Mouse (Mus musculus) G1E-ER4 (cell line): ENCODE data around the gene Ctdspl. TPM values are rescaled to one million over a fixed set of nuclear protein-coding genes. Genes with fewer than 3 reads are reported as not detected.

Experiments
- GATA1 ChIP-seq: IDR thresholded peaks from one replicate; pipeline ENCODE4 v1.8.0; 2012; ENCODE audit warnings: low read length, inconsistent platforms
- polyA plus RNA-seq: library from polyadenylated mRNA; stranded (reverse); fragments of >175 nt; gene quantifications from 2 replicates; pipeline ENCODE4 v1.2.3, GENCODE M21; 2012

The Ctdspl gene
- polyA plus RNA-seq, 1 experiment: 0.01 TPM

DNA sequence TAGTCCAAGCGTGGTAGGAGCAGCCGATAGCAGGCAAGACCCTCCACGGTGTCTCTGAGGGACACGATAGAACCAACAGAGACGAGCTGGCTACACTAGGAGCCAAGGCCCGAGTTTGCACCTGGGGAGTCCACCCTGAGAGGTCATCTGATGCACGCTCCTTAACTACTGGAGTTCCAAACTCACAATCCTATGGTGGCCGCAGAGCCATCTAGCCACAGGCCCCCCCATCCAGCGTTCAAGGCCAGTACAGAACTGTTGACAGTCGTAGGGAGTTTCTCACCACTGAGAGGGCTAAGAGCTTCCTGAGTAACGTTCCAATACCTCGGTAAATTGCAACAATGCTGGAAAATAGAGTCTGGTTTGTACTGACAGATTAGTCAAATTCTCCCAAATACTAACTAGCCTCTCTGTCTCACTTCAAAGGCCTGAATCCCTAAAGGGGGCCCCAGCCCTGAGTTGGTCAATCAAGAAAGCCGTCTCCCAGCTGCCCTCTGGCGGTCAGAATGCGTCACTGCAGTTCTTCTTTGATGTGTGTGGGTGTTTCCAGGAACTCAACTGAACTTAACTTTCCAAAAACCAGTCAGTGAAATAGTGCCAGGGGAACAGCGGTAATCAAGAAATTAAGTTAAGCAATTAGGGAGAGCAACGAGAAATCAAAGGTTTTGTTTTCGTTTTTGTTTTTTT, 18.2 kb upstream of the Ctdspl start:
- no peak for TF ChIP-seq GATA1

DNA sequence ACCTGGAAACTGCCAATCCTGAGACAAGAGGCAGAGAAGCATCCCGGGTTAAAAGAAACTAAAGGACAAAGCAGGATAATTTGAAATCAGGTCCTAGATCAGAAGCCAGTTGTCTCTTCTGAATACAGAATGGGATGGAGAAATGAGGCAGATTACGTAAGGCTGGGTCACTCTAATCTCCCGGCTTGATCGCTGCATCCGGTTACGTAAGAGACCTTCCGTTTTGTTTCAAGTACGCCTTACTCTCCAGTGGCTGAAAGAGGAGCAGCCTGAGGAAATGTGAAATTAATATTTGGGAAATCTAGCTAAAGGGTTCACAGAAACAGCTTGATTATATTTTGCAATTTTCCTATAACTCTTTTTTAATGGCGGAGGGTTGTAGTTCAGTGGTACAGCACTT, 13.2 kb upstream of the Ctdspl start:
- TF ChIP-seq GATA1: no peak

DNA sequence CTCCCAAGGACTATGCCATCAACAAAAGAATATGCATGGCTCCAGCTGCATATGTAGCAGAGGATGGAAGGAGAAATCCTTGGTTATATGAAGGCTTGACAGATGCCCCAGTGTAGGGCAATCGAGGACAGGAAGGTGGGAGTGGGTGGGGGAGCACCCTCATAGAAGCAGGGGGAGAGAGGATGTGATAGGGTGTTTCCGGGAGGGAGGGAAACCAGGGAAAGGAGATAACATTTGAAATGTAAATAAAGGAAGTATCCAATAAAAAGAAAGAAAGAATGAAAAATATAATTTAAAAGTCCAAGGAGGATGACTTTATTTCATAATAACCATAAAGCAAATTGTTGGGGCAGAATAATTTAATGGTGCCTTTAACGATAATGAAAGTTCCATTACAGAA, 12.6 kb upstream of the Ctdspl start:
- no peak for TF ChIP-seq GATA1

DNA sequence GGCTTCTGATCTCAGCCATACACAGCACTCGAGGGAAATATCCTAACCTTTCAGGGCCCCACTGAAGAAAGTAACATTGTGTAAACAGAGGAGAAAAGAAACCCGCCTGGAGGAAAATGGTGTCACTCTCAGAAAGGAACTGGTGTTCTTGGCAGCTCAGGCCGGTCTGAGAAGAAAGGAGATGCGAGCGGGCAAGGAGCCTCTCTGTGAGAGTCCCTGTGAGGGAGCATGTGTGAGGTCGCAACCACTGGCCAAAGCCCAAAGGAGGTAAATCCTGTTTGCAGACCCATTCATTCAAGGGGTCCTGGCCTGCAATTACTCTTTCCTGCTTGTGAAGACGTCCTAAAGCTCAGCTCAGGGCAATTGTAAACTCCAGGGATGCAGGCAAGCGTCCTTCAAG, 11.7 kb upstream of the Ctdspl start:
- no peak for TF ChIP-seq GATA1

DNA sequence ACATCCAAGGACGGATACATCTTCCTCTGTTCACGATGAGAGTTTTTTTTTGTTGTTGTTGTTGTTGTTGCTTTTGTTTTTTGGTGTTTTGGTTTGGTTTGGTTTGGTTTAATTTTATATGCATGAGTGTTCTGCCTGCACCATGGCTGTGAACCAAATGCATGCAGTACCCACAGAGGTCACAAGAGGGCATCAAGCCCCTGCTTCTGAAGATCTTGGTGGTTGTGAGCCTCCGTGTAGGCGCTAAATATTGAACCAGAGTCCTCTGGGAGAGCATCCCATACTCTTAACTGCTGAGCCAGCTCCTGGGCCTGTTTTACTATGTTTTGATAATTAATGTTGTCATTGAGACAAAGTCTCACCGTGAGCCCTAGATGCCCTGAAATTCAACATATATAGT, 11.0 kb upstream of the Ctdspl start:
- no peak for TF ChIP-seq GATA1

DNA sequence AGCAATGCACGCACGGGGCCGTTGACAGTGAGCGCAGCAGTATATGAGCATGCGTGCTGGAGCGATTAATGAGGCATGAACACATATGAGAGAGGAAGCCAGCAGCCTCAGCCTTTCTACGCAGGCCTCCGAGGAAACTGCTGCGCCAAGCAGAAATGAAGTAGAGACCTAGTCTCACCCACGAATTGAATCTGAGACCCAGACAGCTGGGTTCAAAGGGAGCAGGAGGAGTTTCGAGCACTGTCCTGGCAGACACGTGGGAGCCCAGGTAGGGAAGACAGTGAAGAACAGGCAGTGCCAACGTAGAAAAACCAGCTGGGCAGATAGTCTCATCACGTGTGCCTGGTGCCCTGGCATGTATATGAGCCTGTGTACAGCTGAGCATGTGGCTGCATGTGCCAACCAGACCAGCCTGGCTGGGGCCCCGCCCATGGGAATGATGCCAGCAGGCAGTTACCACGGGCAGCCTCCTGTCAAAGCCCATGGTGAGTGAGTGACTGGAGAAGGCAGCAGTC, 6.5 kb upstream of the Ctdspl start:
- TF ChIP-seq GATA1: no peak

DNA sequence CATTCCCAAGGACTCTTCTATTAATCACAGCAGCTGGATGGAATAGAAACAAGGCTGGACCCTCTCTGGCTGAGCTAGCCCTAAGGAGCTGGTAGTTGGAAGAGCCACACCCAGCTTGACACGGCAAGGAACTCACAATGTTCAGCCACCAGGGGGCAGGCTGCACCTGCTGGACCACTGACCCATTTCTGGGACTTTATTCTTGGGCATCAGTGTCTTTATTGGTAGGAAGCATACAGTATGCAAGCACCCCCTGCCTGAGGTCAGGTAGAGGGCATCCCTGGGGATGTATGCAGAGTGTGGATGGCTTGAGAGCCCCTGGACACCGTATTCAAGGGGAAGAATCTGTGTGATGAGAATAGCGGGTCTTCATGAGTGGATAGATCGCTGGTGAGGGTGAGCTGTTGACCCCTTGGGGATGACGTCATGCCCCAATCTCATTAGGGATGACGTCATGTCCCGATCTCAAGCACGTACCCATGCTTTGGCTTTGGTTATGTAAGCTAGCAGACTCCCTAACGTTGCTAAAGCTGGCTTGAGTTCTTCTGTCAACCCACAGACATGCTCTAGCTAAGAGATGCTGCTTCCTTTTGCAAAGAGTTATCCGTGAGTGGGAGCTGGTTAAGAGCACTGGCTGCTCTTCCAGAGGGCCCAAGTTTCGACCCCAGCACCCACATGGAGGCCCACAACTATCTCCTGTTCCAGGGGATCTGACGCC, 5.3 kb upstream of the Ctdspl start:
- no peak for TF ChIP-seq GATA1

DNA sequence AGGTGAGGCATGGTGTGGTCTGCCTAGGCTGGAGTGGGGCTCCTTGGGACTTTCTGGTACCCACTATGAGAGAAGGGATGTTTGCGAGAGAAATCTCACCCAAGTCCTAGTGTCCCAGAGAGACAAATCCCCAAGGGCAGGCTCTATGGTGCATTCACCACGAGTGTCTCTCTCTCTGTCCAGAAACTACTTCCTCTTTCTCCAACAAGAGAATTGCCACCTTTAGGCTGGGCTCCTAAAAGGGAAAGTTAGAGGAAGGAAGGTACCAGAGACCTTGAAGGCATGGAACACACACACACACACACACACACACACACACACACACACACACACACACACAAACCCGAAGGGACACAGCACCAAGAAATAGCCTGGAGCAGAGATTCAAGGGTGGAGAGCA, 4.3 kb upstream of the Ctdspl start:
- no peak for TF ChIP-seq GATA1

DNA sequence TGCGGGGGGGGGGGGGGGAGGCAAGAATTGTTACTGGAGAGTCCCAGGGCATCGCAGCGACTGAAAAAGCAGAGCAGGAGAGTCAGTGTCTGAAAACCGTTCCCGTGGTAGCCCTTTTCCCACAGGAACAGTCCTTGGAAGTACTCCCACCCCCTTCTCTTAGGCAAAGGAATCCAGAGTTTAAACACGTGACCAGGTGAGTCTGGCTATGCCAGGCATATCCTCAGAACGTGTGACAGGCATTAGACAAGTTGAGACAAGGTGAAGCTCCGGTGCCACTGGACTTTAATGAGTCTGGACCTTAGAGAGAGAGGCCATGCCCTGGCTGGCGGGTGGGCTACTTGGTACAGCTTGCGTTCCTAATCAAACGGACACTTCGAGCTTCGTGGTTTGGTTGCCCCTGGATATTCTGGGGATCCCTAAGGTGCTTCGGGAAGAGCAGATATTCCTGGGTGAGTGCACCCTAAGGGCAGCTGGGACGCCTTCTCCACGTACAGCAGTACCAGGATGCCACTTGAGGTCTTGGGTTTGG, 1.6 kb upstream of the Ctdspl start:
- no peak for TF ChIP-seq GATA1

DNA sequence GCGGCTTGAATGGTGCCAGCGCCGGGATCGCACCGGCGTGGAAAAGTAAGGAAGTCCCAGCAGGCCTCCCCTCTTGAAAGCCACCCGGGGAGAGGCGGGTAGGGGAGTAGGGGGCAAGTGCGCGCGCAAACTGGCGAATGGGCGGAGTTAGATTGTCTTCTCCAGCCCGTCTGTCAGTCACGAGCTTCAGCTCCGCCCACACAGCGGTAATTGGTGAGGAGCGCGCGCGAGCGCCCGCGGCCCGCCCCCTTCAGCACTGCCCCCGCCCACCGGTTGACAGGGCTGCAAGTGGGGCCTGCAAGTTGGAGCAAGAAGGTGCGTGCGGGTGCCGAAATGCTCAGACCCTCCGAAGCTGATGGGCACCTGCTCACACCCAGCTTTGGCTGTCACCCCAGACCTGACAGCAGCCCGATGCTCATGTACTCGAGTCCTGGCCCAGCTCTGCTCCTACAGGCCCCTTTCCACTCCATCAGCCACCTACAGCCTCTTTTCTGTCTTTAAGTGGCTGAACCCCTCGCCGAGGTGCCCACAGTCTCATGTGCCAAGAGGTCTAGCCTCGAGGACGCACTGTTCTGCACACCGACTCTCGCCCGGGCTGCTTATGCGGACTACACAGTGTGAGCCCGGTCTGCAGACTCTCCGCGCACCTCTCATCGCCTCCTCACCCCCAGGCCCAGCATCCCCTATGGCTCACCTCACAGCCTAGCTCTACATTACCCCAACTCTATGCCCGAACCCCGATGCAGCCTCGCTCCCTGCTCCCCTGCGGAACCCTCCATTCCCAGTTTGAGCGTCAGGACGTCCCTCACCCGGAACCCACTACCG, 755 bp upstream of the Ctdspl start:
- no peak for TF ChIP-seq GATA1

DNA sequence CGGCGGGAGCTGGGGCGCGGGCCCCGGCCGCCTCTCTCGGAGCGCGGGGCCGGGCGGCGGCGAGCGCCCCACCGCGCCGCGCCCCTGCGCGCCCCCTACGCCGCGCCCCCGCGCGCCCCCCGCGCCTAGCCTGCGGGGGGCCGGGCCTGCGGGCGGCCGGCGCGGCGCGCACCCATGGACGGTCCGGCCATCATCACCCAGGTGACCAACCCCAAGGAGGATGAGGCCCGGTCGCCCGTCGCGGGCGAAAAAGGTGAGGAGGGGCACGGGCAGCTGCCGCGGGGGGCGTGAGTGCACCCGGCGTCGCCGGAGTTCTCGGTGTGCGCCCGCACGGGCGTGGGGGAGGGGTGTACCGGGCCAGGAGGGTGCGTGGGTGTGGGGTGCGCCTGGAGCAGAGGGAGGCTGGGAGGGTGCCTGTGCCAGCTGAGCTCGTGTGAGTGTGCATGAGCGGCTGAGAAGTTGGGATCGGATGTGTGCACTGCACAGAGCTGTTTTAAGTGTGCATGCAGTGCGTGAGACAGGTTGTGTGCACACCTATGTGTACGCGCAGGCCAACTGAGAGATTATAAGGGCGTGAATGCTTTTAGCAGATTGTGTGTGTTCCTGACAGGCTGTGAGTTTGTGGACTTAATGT, 552 bp downstream of the Ctdspl start:
- no peak for TF ChIP-seq GATA1

DNA sequence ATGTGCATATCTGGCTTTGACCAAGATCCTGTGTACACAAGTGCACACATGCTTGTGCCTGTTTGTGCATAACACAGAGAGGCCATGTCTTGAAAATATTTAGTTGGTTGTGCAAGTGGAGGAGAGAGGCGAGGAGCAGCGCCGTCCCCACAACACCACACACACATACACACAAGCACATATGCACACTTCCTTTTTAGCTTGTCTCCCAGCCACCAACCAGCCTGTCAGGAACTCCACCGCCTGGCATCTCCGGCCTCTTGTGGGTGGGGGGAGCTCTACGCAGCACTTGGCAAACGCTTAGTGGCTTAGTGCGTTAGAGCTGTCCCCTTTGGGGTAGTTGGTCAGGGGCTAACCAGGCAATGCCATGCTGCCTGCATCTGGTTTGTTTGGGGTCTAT, 1.2 kb downstream of the Ctdspl start:
- no peak for TF ChIP-seq GATA1

DNA sequence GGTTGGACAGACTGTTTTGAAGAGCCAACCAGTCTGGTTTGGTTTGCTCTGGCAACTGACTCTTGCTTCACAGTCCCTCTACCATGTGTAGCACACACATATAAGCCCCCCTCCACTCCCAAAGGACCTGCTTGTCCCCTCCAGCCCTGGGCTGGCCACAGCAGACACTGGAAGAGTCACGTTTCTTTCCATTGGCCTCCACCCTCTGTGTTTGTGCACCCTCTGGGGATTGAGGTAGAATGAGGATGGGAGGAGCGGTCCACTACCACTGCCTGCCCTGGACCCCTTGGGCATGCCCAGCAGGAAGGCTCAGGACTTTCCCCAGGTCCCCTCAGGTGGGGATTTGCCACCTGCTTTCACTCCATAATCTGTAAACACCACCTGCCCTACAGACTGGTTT, 1.8 kb downstream of the Ctdspl start:
- no peak for TF ChIP-seq GATA1

DNA sequence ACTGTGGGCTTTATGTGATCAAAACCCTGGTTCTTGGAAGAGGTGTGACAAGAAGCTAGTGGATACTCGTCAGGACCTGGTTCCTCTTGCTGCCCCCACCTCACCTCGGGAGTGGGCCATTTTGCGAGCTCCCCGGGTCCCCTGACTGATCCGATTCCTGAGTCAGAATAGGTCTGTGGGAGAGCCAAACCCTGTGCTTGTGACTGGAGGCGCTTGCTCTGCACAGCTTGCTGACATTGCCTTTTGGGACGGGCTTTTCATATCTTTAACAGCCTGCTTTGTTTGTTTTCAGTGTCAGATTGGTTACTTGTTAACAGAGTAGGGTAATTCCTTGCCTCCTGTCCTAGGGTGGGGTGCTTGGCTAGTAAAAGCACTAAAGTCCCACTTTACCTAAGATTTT, 2.4 kb downstream of the Ctdspl start:
- no peak for TF ChIP-seq GATA1

DNA sequence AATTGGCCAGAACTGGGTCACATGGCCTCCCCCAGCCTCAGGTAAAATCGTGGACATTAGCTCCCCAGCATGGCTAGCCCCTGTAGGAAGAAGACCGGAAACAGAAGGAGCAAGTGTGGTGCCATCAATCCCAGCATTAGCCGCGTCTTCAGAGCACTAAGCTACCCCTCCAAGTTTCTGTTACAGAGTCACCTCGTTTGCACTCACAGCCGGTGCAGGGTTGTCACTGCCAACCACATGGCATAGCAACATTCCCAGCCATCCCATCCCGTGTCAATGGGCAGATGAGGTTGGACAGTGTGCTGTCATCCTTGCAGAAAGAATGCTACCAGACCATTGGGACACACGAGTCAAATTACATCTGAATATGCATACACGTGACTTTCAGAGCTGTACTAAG, 4.4 kb downstream of the Ctdspl start:
- TF ChIP-seq GATA1: no peak
